Mouse (Mus musculus) cerebellum, adult 9-10 months (tissue): Measurements from ENCODE around the gene Gm17334.

Experiments
- DNase-seq: peaks from one replicate; pipeline ENCODE4 v3.0.0; 2022

The Gm17334 gene

DNA sequence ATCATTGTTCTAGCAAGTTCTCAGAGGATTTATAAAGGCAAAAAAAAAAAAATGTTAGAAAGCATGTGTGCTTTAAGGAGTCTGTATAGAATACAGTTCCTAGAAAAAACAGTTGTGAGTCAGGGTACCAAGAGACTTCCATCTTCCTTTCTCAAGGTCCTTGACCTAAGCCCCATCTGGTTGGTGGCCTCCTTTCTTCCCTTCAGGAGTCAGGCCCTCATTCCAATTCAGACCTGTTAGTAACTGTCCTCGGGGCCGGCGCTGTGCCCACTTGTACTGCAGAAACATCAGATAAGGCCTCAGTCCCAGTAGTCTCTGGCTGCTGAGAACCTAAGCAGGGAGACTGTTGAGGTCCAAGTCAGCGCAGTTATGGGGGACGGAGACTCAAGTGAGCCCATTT, at the start of gene Gm17334:
TSS of gene Gm17334 (minus strand) at position 101 of the 400 bp plus-strand sequence.
- no peak for DNase-seq

DNA sequence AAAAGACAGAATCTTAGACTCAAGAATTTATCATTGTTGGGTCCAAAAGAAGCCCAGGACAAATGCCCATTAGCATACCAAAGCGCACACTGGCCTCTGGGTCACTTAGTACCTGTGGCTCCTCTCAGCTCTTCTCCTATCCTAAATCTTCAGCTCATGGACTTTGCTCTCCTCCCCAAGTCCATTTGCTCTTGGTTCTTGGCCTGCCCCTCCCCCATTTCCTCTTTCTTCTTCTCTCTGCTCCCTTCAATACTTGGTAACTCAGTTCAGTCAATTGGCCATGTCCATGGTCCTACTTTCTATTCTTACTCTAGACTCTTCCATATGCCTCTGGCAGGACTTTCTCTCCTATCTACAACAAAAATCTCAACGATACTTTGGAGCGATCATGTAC, 49.0 kb upstream of the Gm17334 start:
- no peak for DNase-seq

DNA sequence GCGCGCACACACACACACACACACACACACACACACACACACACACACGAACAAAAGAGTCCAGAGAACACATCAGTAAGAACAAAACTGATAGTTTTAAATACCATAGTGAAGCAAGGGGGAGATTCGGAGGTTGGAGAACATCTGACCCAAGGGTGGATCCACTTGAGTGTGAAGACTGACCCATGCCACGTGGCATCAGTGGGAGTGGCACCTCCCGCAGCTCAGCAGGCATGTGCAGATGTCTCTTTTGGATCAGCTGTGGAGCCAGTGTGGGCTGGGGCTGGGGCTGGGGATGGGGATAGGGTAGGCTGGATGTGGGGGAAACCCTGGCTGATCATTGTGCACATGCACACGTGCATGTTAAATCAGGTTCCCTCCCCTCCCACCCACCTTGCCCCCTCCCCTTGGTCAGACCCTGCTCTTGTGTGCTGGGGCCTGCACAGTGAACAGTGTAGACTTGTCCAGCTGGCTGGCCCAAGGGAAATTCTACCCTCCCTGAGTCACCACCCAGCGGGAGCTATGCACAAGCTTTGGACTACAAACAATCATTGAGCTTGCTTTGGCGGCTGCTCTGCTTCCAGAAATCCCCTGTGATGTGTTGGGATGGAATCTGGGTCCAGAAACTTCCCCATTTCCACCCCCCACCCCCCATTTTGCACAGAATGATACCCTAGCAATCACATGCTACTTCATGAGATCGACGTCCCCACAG, 48.4 kb upstream of the Gm17334 start:
- DNase-seq, result no peak

DNA sequence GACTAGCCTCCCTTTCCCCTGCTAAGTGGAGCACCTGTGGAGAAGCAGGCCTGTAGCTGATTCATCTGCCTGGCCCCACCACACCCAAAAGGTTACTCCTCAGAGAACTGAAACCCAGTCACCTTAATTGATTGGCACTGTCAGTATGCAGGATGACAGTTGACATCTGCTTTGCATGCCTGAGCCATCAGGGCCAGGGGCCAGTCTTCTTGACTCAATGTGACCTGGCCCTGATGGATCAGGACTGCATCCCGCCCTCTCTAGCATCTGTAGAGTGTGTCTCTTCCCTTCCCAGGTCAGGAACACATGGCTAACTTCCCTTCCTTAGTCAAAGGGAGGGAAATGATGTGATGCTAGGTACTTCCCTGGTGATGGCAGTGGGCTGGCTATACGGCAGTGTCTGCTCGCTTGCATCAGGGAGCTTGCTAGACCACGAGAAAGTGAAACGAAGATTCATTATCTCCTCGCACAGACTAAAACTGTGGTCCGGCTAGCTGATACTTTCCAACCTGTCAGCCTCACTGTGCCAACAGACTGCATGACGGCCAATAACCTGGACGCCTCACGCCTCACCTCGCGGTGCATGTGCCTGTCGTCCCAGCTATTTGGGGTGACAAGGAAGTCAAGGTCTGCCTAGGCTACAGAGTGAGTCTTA, 47.7 kb upstream of the Gm17334 start:
- no peak for DNase-seq

DNA sequence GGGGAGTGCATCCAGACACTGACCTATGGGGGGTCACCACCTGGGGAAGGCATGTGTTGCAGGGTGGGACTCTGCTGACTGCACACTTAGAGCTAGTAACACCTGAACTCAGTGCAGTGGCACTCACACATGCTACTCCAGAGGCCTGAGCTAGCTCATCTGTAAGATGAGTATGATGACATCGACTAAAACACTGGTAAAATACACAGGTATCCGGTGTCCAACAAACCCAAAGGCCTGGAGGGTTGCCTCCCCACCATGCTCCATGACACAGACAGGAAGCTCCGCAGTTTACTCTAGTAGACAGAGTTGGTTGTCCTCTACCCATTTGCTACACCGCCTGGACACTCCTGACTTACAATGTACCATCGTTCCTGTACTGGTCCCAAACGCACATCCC, 46.5 kb upstream of the Gm17334 start:
- DNase-seq, result no peak

DNA sequence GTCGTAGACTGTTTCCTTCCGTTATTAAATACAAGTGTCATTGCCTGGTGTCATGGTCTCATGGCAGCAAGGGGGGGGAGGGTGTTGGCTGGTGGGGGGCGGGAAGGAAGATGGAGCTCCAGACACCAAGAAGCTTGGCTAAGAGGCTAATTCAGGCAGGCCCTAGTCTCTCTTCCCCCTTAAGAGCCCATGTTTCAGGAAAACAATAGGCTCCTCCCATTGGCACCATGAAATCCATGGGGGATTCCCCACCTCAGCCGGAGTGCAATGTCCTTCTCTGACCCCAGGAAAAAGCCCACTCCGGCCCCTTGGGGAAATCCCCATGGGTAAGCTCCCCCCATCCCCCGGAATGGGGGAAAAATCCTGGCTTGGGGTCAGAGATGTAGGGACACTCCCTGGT, 45.8 kb upstream of the Gm17334 start:
- no peak for DNase-seq

DNA sequence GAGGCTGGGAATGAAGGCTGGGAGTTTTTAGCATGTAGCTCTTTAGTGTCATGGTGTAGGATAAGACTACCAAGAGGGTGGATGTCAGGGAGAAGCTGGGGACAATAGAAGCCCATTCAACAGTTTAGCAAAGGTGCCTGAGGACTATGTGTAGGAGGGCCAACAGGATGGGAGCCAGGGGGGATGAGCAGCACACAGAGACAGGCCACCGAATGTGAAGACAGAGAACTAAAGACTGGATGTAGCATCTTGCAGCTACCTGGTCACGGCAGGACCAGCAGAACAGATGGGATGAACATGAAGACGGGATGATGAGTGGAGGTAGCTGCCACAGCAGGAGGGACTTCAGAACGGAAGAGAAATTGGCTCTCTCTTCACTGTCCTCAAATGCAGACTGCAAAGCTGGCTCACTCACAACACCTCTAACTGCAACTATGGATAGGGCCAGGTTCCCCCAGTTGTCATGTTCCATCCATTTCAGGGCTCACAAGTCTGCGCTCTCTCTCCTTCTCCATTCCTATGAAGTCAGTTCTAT, 43.9 kb upstream of the Gm17334 start:
- DNase-seq, result peak; percentile 65

DNA sequence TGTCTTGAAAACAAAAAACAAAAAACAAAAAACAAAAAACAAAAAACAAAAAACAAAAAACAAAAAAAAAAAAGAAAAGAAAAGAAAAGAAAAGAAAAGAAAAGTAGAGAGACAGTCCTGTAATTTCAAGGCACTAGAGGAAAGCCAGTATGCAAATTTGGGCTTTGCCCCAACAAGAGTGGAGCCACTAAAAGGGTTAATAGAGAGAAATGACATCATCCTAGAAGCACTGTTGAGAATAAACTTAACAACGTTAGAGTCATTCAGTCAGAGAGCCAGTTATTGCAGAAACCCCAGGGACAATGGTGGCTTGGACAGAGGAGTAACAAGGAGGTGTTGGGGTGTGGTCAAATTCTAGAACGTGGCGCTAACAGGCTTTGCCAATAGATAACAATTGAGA, 41.8 kb upstream of the Gm17334 start:
- no peak for DNase-seq

DNA sequence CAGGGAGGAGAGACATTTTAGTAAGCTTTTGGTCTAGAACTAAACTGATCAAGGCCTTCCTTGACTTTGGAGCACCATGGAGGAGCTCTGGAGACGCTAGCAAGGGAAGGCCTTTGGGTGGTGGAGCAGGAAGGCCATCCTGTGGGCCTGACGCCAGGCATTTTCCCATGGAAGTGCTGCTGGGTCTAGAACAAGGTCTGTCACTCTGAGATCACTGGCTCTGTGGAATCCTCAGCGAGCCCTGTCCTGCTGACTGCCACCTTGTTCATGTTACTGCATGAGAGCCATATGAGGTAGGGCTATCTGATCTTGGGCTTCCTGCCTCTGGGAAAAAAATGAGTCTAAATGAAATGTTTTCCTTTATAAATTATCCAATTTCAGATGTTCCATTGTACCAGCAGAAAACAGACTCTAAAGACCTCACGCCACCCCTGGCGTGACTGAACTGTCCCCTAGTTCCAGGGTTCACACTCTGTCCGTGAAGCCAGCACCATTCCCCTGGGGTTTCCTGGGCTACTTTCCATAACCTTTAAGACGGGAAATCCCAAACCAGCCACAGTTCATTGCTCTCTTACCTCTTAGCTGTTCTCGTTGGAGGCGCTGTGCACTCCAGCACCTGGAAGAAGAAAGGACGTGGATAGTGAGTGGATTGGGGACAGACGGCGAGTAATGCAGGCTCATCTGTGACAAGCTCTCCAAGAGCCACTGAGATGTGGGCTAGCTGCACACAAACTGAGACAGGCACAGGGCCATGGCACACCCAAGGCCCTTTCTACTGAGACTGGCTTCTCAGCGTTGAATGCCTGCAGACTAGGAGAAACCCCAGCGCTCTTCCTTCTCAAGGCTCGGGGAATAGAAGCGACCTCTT, 40.2 kb upstream of the Gm17334 start:
- DNase-seq, result no peak

DNA sequence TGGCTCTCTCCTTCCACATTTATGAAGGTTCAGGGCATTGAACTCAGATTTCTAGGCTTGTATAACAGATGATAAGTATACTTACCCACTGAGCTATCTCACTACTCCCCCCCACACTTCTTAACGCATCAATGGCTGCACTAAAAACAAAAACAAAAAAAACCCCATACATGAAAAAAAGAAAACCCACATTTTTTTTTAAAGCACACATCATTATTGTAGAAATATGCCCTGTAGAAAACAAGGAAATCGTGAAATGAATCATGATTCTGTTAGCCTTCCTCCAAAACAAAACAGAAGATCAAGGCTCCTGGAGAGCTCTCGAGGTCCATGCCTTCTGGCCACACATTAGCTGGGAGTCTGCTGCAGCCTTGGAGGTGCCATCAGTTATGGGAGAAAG, 38.3 kb upstream of the Gm17334 start:
- no peak for DNase-seq

DNA sequence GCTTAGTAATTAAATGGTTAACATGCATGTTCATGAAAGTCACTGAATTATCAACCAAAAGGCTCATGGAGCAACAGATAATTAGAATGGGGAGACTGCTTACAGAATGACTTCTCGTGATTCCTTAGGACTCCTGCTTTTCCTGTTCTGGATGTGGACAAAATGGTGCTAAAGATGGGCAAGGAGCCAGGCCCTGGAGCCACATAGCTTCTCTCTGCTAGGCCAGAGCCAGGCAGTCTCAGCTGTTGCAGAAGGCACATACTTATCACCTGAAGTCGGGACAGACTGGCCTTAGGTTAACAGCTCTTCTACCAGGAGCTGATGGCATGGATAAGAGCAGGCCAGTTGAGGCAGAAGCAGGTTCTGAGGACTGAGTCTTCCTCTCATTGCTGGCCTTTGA, 37.8 kb upstream of the Gm17334 start:
- DNase-seq, result no peak

DNA sequence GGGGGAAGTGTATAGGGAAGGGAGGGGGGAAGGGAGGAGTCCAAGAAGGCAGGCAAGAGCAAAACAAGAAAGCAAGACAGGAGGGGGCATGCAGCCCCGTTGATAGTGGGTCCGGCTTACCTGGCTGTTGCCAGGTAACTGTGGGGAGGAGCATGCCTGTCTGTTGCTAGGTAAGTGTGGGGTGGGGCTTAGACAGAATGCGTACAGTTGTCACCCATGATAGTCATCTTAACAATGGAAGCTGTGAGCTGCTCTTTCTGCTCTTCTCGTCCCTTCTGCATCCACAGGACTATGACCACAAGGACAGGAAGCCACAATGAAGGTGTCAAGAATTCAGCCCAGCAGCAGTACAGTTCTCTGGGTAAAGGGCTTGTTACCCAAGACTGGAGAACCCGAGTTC, 37.2 kb upstream of the Gm17334 start:
- DNase-seq, result no peak

DNA sequence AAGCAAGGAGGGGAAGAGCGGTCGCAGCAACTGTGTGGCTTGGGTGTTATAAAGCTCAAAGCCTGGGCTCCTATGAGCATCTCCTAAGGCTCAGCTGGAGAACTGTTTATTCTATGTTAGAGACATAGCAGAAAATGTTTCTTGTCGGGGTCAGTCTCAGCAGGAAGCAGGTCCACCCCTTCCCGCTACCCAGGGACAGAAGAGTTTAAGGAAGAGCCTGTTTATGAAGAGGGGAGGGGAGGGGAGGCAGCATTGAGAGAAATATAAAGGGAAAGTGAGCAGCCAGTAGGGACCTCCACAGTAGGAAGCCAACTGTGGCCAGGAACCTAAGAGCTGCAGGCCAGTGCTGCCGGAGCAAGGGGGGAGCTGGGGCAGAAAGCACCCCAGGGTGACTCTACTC, 36.4 kb upstream of the Gm17334 start:
- no peak for DNase-seq

DNA sequence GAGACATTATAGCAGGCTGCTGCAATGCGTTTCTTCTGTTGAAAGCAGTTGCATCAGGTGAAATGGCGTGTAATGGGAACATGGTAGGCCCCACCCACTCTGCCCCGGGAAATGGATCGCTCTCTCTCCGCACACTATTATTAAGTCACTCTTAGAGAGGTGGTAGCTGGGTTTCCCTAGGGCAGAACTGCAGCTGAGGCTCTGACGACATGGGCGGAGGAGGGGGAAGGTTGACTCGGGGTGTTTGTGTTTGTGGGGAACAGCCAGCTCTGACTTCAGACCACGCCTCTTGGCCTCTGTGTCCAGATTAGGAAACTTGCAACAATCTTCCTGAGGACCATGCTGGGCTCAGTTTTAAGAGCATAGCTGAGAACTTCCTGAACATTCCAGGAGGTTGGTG, 32.8 kb upstream of the Gm17334 start:
- DNase-seq, result no peak

DNA sequence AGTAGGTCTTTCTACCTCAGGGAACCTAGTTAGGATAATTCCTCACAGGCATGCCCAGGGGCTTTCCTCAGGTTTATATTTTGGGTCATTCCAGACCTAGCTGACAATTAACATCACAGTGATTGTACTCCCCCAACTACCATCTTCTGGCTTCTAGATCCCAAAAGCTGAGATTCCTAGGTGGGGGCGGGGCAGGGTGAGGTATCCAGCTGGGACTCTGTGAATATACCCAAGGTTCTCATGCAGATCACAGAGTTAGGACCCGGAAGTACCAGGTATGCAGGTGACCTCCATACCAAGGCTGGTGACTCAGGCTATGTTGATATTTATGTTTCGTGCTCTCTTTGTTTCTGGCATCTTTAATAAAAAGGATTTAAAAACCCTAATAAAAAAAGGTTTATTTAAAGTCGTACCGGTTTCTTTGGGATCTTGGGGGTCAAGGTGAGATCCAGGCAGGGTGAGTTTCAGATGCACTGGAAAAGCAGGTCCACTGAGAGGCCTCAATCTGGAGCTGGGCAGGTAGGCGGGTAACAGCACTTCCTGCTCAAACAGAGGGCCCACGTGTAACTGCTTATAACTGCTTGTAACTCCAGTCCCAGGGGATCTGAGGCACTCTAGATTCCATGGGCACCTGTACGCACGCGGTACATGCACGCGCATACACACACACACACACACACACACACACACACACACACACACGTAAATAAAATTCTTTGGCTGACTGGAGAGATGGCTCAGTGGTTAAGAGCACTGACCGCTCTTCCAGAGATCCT, 31.8 kb upstream of the Gm17334 start:
- DNase-seq, result no peak

DNA sequence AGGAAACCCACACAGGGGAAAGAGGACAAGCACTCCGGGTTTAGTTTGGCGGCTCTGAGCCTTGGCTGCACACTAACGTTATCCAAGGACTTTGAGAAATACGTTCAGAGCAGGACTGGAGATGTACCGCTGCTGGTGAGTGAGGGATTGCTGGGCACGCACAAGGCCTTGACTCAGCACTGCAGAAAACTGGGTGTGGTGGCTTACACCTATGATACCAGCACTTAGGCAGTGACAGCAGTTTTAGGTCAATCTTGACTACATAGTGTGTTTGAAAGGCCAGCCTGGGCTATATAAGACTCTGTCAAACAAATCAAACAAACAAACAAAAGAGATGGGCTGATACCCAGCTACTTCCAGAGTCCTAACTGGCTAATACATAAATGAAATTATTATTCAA, 30.5 kb upstream of the Gm17334 start:
- DNase-seq, result no peak

DNA sequence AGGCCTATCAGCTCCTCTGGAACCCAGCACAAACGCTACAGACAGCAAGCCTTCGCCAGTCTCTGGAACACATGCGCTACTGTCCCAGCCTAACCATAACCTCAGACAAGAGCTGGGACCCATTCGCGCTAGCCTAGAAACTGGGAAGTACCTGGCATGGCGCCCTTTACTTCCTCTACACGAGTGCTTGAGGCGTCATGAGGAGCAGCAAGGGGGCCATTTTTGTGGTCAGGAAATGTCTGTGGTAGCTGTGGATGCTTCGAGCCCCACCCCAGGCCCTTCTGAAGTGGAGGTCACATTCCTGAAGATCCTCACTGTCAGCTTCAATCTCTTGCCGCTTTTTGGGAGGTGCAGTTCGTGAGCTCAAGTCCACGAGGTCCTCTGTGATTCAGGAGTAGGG, 30.1 kb upstream of the Gm17334 start:
- DNase-seq, result no peak

DNA sequence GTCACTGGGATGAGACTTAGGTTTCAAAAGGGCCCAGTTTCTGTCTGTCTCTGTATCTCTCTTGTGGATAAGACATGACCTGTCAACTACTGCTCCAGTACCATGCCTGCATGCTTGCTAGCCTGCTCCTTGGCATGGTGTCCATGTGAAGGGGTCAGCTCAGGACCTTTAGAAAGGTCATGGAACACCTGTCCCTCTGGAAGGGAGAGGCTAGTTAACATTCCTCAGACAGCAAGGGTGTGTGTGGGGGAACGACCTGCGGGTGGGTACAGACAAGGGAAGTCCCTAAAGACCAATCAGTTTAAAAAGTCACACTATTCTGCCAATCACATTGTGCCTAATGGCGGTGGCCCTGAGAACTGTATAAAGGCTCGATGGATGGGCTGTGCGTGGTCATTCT, 28.0 kb upstream of the Gm17334 start:
- no peak for DNase-seq

DNA sequence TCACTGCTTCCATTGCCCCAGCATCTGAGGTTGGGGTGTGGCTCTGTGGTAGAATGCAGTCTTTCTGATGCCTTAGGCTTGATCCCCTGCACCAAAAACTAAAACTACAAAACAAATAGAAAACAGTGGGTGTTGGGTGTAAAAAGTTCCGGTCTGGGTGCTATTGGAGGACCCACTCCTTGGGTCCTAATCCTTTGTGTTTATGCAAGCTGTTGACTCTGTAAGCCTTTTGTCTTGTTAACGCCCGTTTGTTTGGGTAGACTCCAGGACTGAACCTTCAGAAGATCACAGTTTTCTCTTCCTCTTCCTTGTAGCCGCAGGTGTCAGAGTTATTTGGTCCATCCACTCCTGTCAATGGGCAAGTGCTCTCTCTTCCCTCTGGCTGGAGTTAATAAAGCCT, 27.0 kb upstream of the Gm17334 start:
- DNase-seq, result no peak

DNA sequence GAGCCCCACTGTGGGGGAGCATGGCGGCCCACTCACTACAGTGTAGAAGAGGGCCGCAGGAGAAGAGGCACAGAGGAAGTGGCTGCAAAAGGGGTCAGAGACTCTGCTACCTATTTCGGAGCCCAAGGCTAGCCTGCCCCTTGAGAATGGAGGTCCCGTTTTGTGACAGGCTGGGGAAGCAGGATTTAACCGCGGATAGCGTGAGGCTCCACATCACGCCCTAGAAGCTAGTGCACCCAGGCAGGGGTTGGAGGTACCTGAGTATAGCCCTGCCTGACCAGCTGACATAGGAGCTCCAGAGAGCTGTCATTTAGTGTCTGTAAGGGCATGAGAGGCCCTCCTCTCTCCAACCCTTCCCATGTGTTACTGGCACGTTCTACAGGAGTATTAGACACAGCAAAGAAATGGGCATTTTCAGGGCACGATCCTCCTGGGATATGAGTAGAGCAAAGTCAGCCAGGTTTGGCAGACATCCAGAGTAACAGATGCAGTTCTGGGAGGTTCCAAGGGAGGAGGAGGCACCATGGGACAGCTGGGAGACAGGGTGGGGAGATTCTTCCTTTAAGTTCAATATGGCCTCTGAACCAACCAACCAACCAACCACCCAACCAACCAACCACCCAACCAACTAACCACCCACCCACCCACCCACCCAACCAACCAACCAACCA, 25.2 kb upstream of the Gm17334 start:
- peak; percentile 32 for DNase-seq

DNA sequence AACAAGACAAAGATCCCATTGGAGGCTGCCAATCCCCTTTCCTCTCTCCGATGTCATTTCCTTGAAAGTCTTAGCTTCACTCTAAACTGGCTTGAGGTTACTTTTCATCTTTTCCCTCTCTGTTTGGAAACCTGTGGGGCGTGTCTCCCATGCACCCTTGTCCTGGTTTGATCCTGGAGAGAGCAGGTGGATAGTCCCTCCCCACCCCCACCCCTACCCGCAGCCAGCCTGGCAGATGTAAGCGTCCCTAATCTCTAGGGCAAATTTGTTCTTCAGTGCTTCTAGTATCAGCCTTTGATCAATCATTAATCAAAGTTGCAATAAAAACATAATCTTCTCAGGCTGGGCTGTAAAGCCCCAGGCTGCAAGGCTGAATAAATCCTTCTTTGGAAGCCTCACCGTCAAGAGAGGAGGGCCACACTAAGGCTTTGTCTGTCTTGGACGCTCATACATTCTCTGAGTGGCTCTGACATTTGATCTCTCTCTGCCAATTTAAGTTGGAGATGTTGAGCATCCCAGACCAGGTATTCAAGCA, 24.5 kb upstream of the Gm17334 start:
- DNase-seq, result no peak
